Mouse (Mus musculus): Measurements from ENCODE around the gene Olfr56.

- TF ChIP-seq TAL1 (conservative IDR thresholded peaks at IDR 0.05; ENCODE audit: low read depth, low read length) (no peak), CTCF (IDR thresholded peaks at IDR 0.05; ENCODE audit: low read depth, low read length) (peak; percentile 64; the same call in 1 of the 2 replicates)
Measured at GRCm38 (mm10) chr11:49108833-49109232, 130.1 kb downstream of the Olfr56 start.
